Mouse (Mus musculus) cerebellum, adult 2 months (tissue): ENCODE data around the gene Ttc34.

ENCODE experiments used
- CTCF ChIP-seq: fragments of 200-500 bp; IDR thresholded peaks from 2 replicates; pipeline ENCODE4 v1.5.1; 2011; ENCODE audit warnings: low read depth, mild to moderate bottlenecking, control low read depth, low read length, moderate library complexity, borderline replicate concordance; ENCODE audit not compliant: insufficient read depth
- POLR2A ChIP-seq: fragments of 200-500 bp; IDR thresholded peaks from 2 replicates; pipeline ENCODE4 v1.6.1; 2011; ENCODE audit warnings: low read length, control low read depth, borderline replicate concordance; ENCODE audit not compliant: insufficient read depth

GRCm38 (mm10) chr4:154871757-154872251 is 34.5 kb downstream of the Ttc34 start:
- TF ChIP-seq CTCF (no peak), POLR2A (no peak)
